Mouse (Mus musculus) kidney, adult 2 months (tissue): ENCODE data around the gene Tfam. TPM values are rescaled to one million over a fixed set of nuclear protein-coding genes. Genes with fewer than 3 reads are reported as not detected.

Experiments
- DNase-seq: peaks from one replicate; pipeline ENCODE4 v3.0.0; 2021
- H3K27ac ChIP-seq: fragments of 200-500 bp; 2 replicates; pipeline ENCODE4 v1.5.1; 2012; ENCODE audit warnings: low read depth, low read length, control low read depth, inconsistent platforms; ENCODE audit not compliant: insufficient read depth
- H3K27me3 ChIP-seq: fragments of 200-500 bp; replicated peaks from 2 replicates; pipeline ENCODE4 v1.6.1; 2012; ENCODE audit warnings: mild to moderate bottlenecking, moderate library complexity, low read length, inconsistent platforms; ENCODE audit not compliant: control insufficient read depth, insufficient read depth
- H3K36me3 ChIP-seq: fragments of 200-500 bp; 2 replicates; pipeline ENCODE4 v1.6.1; 2012; ENCODE audit warnings: mild to moderate bottlenecking, moderate library complexity, low read length, inconsistent platforms; ENCODE audit not compliant: control insufficient read depth, insufficient read depth
- H3K4me1 ChIP-seq: fragments of 200-500 bp; 2 replicates; pipeline ENCODE4 v1.6.1; 2011; ENCODE audit warnings: low read length; ENCODE audit not compliant: control insufficient read depth, insufficient read depth
- H3K4me3 ChIP-seq: fragments of 200-500 bp; 2 replicates; pipeline ENCODE4 v1.5.1; 2011; ENCODE audit warnings: mild to moderate bottlenecking, low read depth, low read length, control low read depth; ENCODE audit not compliant: insufficient read depth
- CTCF ChIP-seq: fragments of 200-500 bp; conservative IDR thresholded peaks from 2 replicates; pipeline ENCODE4 v1.5.1; 2011; ENCODE audit warnings: low read depth, mild to moderate bottlenecking, control low read depth, low read length, moderate library complexity, mixed read lengths; ENCODE audit not compliant: insufficient read depth, insufficient read length
- POLR2A ChIP-seq: fragments of 200-500 bp; IDR thresholded peaks from one replicate; pipeline ENCODE4 v1.6.1; 2011; ENCODE audit warnings: low read depth, low read length, control low read depth
- WGBS: fragments of 180-500 bp; shearing (Covaris S2); methylation state at CpG from one replicate; pipeline ENCODE4 v1.1.7; 2018; 5-methylcytosine and 5-hydroxymethylcytosine counted together
- polyA plus RNA-seq: library from polyadenylated mRNA; depleted of rRNA; stranded (reverse); fragments of >200 nt; gene quantifications from 2 replicates; pipeline ENCODE4 v1.2.3, GENCODE M21; 2012

The Tfam gene
- polyA plus RNA-seq, 1 experiment: 12.8 TPM

- H3K27me3 ChIP-seq: no peaks in the 10 kb centered on the region
- 95% methylated on average over 8 of the region's 8 CpGs for WGBS
- no peak overlapping the region for H3K27ac ChIP-seq
- H3K4me3 ChIP-seq: no peak overlapping the region
- DNase-seq: peak; percentile 12
- 0 out of 2 replicates have a peak, but pooled peaks cover 2% of the 10 kb centered on the region for H3K4me1 ChIP-seq
- TF ChIP-seq POLR2A (no peak), CTCF (no peak)
- no peaks in the 10 kb centered on the region; the same call in 1 of the 2 replicates for H3K36me3 ChIP-seq
These were observed 4.0 kb downstream of the Tfam start for GRCm38 (mm10) chr10:71234071-71234470.

- whole genome bisulfite sequencing: 34% methylated on average over 7 of the region's 7 CpGs
- Histone ChIP-seq H3K4me1 (no peaks in the 10 kb centered on the region), H3K27ac (no peak overlapping the region), H3K4me3 (no peak overlapping the region), H3K36me3 (0 out of 2 replicates have a peak, but pooled peaks cover 2% of the 10 kb centered on the region), H3K27me3 (no peaks in the 10 kb centered on the region)
- TF ChIP-seq POLR2A: no peak
- TF ChIP-seq CTCF: peak; percentile 82
- peak; percentile 80 for DNase-seq
These were observed 12.2 kb downstream of the Tfam start for GRCm38 (mm10) chr10:71225894-71226293.

- 0 out of 2 replicates have a peak, but pooled peaks cover 2% of the 10 kb centered on the region for H3K36me3 ChIP-seq
- H3K4me1 ChIP-seq: no peaks in the 10 kb centered on the region
- no peak for DNase-seq
- no peaks in the 10 kb centered on the region for H3K27me3 ChIP-seq
- no peak overlapping the region for H3K4me3 ChIP-seq
- no peak overlapping the region for H3K27ac ChIP-seq
- WGBS: 89% methylated on average over 5 of the region's 5 CpGs
- TF ChIP-seq POLR2A (no peak), CTCF (no peak)
These were observed 15.0 kb downstream of the Tfam start for GRCm38 (mm10) chr10:71223101-71223500.

GRCm38 (mm10) chr10:71222639-71223038 is 15.4 kb downstream of the Tfam start:
- Histone ChIP-seq H3K36me3 (no peaks in the 10 kb centered on the region), H3K27me3 (no peaks in the 10 kb centered on the region), H3K27ac (no peak overlapping the region), H3K4me3 (no peak overlapping the region), H3K4me1 (no peaks in the 10 kb centered on the region)
- 97% methylated on average over 2 of the region's 2 CpGs for WGBS
- DNase-seq: no peak
- no peak for TF ChIP-seq CTCF
- no peak for TF ChIP-seq POLR2A

GRCm38 (mm10) chr10:71218228-71218892 is 19.7 kb downstream of the Tfam start:
- TF ChIP-seq POLR2A: no peak
- peak; percentile 93 for TF ChIP-seq CTCF
- Histone ChIP-seq H3K4me3 (no peak overlapping the region), H3K27me3 (no peaks in the 10 kb centered on the region), H3K36me3 (no peaks in the 10 kb centered on the region), H3K27ac (no peak overlapping the region), H3K4me1 (no peaks in the 10 kb centered on the region)
- 19% methylated on average over 8 of the region's 8 CpGs for WGBS
- DNase-seq: peak; percentile 80

GRCm38 (mm10) chr10:71215996-71216395 is 22.1 kb downstream of the Tfam start:
- TF ChIP-seq POLR2A (no peak), CTCF (no peak)
- Histone ChIP-seq H3K4me1 (no peaks in the 10 kb centered on the region), H3K27me3 (no peaks in the 10 kb centered on the region), H3K4me3 (no peak overlapping the region), H3K27ac (no peak overlapping the region), H3K36me3 (no peaks in the 10 kb centered on the region)
- WGBS: 75% methylated on average over 9 of the region's 9 CpGs
- peak; percentile 22 for DNase-seq

- H3K27me3 ChIP-seq: no peaks in the 10 kb centered on the region
- no peak for DNase-seq
These were observed 36.6 kb downstream of the Tfam start for GRCm38 (mm10) chr10:71201512-71201911.

More at GRCm38 (mm10) chr10:71201512-71201911, 36.6 kb downstream of the Tfam start:
- WGBS: 94% methylated on average over 2 of the region's 2 CpGs
- Histone ChIP-seq H3K27ac (no peak overlapping the region), H3K36me3 (no peaks in the 10 kb centered on the region), H3K4me3 (no peak overlapping the region), H3K4me1 (peaks cover 3% of the 10 kb centered on the region; the same call in 1 of the 2 replicates)
- TF ChIP-seq POLR2A (no peak), CTCF (no peak)
